Mouse (Mus musculus): ENCODE results near the gene Gm3055. TPM values are rescaled to one million over a fixed set of nuclear protein-coding genes. Genes with fewer than 3 reads are reported as not detected.

The Gm3055 gene
- polyA plus RNA-seq (2015; fragmentation: Illumina TruSeq; extraction: RNeasy Lipid Tissue Mini Kit (QIAGEN cat#74804); ENCODE audit: insufficient read depth, low replicate concordance), result 8.9 TPM

DNA sequence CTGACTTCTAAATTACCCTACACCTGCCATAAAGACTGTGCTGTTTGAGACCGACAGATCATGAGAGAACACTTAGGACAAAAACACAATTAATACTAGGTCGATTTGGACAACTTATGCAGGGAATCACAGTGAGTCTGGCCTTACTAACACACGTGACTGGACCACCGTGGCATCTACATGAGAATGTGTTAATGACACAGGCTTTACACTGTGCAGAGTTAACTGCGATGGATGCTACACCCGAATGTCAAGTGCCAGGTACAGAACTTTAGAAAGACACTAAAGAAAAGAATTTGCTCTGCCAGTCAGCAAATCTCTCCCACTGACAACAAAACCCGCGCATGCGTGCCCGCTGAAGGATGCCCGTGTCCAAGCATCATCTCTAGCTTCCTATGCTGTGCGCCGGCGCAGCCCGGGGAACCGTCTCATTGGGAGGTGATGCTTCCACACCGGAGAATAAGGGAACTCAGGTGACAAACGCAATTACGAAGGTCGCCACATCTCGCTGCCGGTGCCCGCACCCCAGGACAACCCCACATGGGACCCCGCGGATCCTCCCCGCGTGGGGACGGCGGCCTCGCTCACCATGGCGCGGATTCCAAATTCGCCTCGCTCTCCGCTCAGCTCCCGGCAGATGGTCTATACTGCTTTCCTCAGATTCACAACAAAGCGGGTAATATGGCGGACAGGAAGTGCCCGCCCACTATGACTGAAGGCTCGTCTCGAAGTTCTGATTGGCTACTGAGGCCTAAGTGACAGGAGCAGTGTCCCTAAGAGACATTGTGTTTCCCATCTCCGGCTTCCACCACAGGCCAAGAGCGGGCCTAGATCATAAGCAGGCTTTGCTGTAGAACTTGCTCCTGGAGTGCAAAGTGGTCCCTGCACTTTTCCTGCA lies at the start of gene Gm3055:
Gm3055 (minus strand) TSS at position 656 of the 898 bp plus-strand sequence.

DNA sequence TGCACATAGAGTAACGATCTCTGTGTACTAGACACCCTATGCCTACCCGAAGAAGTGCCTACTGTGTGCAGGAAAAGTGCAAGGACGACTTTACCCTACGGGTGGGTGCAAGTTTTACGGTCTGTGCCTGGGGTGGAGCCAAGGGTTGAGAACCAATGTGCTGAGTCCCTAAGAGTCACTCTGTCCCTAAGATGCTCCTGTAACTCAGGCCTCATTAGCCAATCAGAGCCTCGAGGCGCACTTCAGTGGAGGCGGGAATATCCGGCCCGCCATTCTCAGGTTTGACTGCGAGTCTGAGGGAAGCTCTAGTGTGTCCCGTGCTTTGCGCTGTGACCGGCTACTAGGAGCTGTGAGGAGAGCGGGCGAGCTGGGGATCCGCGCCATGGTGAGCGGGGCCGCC lies 40.9 kb upstream of the Gm3055 start, which contains the start of gene Gm4767:
Gm4767 (plus strand) TSS at position 288 of the 400 bp plus-strand sequence.

DNA sequence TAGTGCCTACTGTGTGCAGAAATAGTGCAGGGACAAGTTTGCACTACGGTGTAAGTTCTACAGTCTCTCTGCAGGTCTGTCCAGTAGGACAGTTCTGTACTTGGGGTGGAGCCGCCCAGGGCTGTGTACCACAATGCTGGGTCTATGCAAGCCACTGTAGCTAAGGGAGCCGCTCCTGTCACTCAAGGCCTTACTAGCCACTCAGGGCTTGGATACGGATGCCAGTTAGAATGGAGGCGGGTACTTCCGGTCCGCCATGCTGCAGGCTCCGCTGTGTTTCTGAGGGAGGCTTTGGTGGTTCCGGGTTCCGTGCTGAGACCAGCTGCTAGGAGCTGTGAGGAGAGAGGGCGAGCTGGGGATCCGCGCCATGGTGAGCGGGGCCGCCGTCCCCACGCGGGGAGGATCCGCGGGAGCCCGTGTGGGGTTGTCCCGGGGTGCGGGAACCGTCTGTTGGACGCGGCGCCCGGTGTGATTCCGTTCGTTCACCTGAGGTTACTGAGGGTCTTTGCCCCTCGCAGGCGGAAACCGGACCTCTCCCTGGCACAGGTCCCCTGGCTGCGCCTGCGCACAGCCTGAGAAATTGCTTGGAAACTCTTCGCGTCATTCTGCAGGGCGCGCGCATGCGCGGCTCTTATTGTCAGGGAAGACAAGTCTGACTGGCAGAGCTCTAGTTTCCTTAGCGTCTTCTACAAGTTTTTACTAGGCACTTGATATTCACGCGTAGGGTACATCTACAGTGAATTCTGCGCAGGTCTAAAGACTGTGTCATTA lies 66.2 kb downstream of the Gm3055 start, which contains the start of gene Zfp433:
Zfp433 (plus strand) TSS at position 295 of the 771 bp plus-strand sequence.

Other genes starting within 250 kb of the Gm3055 start
- 9.4 TPM for gene Gna15, start 246.9 kb downstream of the Gm3055 start, polyA plus RNA-seq (2015; fragmentation: Illumina TruSeq; extraction: RNeasy Lipid Tissue Mini Kit (QIAGEN cat#74804); ENCODE audit: insufficient read depth, low replicate concordance)
- 15.2 TPM for gene Gna11, start 226.0 kb downstream of the Gm3055 start, polyA plus RNA-seq (2015; fragmentation: Illumina TruSeq; extraction: RNeasy Lipid Tissue Mini Kit (QIAGEN cat#74804); ENCODE audit: insufficient read depth, low replicate concordance)
- 105 TPM for gene Aes, start 211.7 kb downstream of the Gm3055 start, polyA plus RNA-seq (2015; fragmentation: Illumina TruSeq; extraction: RNeasy Lipid Tissue Mini Kit (QIAGEN cat#74804); ENCODE audit: insufficient read depth, low replicate concordance)
- 17.3 TPM for gene Tle2, start 196.6 kb downstream of the Gm3055 start, polyA plus RNA-seq (2015; fragmentation: Illumina TruSeq; extraction: RNeasy Lipid Tissue Mini Kit (QIAGEN cat#74804); ENCODE audit: insufficient read depth, low replicate concordance)
- gene Tle6, start 170.1 kb downstream of the Gm3055 start, polyA plus RNA-seq (2015; fragmentation: Illumina TruSeq; extraction: RNeasy Lipid Tissue Mini Kit (QIAGEN cat#74804); ENCODE audit: insufficient read depth, low replicate concordance), result 3.2 TPM
- gene BC025920, start 164.9 kb downstream of the Gm3055 start, polyA plus RNA-seq (2015; fragmentation: Illumina TruSeq; extraction: RNeasy Lipid Tissue Mini Kit (QIAGEN cat#74804); ENCODE audit: insufficient read depth, low replicate concordance), result 9.3 TPM
- 4.4 TPM for gene Sirt6, start 143.4 kb downstream of the Gm3055 start, polyA plus RNA-seq (2015; fragmentation: Illumina TruSeq; extraction: RNeasy Lipid Tissue Mini Kit (QIAGEN cat#74804); ENCODE audit: insufficient read depth, low replicate concordance)
- 7.0 TPM for gene Ankrd24, start 142.6 kb downstream of the Gm3055 start, polyA plus RNA-seq (2015; fragmentation: Illumina TruSeq; extraction: RNeasy Lipid Tissue Mini Kit (QIAGEN cat#74804); ENCODE audit: insufficient read depth, low replicate concordance)
- gene Gm10778, start 122.1 kb downstream of the Gm3055 start, polyA plus RNA-seq (2015; fragmentation: Illumina TruSeq; extraction: RNeasy Lipid Tissue Mini Kit (QIAGEN cat#74804); ENCODE audit: insufficient read depth, low replicate concordance), result 11.0 TPM
- gene Zfp433, start 66.3 kb downstream of the Gm3055 start, polyA plus RNA-seq (2015; fragmentation: Illumina TruSeq; extraction: RNeasy Lipid Tissue Mini Kit (QIAGEN cat#74804); ENCODE audit: insufficient read depth, low replicate concordance), result 14.4 TPM
- gene Gm4767, start 41.0 kb upstream of the Gm3055 start, polyA plus RNA-seq (2015; fragmentation: Illumina TruSeq; extraction: RNeasy Lipid Tissue Mini Kit (QIAGEN cat#74804); ENCODE audit: insufficient read depth, low replicate concordance), result 4.7 TPM
- gene Gm32687, start 92.8 kb upstream of the Gm3055 start, polyA plus RNA-seq (2015; fragmentation: Illumina TruSeq; extraction: RNeasy Lipid Tissue Mini Kit (QIAGEN cat#74804); ENCODE audit: insufficient read depth, low replicate concordance), result 11.3 TPM
- gene Zfp781, start 159.3 kb upstream of the Gm3055 start, polyA plus RNA-seq (2015; fragmentation: Illumina TruSeq; extraction: RNeasy Lipid Tissue Mini Kit (QIAGEN cat#74804); ENCODE audit: insufficient read depth, low replicate concordance), result 2.9 TPM